Mouse (Mus musculus): Measurements from ENCODE around the gene Nploc4. TPM values are rescaled to one million over a fixed set of nuclear protein-coding genes. Genes with fewer than 3 reads are reported as not detected.

Gene Nploc4
- polyA plus RNA-seq (2014; fragmentation: Illumina TruSeq; extraction: RNeasy Lipid Tissue Mini Kit (QIAGEN cat#74804); ENCODE audit: low read depth, low replicate concordance), result 35.9 TPM

DNA sequence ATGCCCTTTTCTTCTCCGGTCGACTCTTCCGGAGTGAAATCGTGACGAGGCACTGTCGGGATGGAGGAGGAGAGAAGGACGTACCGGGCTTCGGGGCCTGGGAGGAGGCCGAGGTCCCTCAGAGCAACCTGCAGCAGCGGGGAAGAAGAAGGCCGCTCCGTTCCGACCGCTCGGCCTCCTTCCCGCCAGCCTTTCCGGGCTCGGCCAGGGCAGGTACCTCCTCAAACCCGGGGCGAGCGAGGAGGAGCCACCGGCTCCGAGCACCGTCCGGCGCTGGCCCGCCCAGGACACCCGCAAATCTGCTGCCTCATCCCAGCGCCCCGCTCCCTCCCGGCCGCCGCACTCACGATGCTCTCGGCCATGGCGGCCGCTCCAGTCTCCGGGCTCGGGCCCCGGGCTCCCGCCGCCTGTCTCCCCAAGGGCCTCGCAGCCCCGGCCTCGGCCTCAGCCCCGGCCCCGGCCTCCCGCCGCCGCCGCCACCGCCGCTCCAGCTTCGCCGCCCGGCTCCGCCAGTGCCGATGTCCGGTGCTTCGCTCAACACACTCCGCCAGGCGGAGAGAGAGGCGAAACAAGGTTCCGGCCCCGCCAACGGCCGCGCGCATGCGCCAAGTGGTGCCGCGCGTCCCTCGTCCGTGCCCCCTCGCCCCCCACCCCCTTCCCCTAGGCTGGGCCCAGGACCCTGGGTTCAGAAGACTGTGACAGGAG, at the start of gene Nploc4:
Gene Nploc4 (minus strand): TSS at position 557 of the 705 bp plus-strand sequence.

DNA sequence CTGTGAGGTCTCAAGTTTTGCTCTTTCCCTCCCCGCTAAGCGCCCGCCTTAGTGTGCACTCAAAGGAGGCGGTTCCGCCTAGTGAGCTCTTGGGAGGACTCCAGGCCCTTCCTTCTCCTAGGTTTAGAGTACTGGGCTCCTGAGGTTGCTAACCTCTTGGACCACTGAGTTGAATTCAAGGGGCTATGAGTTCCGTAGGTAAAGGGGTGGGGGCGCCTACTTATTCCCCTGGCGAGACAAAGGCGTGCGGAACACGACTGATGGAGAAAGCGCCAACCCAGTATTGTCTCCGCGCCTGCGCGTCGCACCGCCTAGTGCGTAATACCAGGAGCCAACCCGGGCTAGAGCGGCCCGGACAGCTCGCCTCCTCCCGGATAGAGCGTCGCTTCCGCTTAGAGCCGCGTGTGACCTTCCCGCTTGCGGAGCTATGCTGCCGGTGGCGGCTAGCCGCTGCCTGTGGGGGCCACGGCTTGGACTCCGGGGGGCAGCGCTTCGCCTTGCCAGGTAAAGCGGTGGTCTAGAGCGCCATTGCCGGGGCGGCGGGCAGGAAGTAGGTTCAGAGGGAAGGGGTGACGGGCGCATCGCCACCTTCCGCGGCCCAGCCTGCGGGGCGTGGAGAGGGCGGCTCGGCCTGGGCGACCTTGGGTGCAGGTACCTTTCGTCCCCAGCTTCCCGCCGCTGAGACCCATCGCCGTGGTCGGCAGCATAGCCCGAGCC, 46.9 kb upstream of the Nploc4 start, which contains the start of gene Mrpl12:
Gene Mrpl12 (plus strand): TSS at position 349 of the 717 bp plus-strand sequence.

DNA sequence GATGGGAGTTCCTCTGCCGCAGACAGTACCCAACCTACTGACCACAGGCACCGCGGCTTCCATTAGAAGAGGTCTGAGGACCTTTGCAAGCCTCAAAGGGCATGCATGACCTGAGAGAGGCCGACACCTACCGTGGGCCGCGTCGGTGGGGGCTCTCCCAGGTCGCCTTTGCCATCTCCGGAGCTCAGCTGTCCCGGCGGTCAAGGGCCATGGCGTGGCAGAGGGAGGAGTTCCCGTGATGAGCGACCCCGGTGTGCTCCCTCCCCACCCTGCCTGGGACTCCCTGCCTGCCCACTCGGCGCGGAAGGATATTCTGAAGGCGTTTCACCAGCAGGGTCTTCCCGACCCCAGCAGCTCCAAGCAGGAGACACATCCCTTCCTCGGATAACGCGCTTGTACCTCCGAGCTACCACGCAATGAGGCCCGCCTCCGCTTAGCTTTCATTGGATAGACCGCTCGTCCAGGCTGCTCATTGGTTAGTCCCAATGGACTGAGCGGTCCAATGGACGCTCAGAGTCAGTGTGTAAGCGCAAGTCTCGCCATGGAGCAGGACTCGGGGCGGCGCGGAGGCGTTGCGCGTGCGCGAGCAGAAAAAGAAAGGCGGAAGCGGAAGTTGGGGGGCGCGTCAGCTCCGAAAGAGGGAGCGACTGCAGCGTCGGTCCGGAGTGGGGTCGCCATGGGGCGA, 29.7 kb upstream of the Nploc4 start, which contains the start of gene Arl16:
Gene Arl16 (minus strand): TSS at position 557 of the 685 bp plus-strand sequence.

DNA sequence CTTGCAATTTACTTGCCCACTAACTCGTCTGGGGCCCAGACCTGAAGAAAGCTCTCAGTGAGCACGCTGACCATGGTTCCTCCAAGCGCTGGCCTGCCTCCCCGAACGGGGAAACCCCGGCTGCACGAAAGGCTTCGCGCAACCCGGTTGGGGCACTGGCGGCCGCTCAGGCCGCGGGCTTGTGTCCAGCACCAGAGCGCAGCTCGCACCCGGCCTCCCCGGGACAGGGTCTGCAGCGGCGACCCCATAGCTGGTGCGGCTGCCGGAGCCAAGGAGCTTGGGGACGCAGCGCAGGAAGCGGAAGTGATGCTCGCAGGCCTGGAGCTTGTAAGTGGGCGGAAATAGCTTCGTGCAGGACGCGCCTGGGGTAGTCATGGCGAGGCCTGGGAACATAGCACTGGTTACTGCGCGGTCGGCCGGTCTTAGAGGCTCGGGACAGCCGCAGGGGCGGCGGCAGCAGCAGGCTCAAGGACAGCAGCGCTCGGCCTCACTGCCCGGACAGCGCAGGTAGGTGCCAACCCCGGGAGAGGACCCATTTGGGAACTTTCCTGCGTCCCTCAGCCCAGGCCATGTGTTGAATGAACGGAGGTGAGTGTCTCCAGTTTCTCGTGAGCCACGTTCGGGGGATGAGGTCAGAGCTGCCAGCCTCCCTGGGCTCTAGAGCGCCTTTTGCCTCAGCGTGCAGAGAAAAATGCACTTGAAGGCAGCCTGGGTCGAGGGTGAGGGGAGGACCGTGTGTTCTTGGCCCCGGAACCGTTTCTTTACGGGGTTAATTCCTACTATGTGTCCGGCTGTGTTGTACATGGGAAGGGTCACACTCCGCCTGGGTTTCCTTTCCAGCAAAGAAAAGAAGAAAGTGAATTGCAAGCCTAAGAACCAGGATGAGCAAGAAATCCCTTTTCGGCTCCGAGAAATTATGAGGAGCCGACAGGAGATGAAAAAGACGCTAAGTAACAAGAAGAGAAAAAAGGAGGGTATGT, 20.6 kb upstream of the Nploc4 start, which contains the start of the genes Oxld1 and Ccdc137:
Gene Oxld1 (minus strand): TSS at position 297 of the 980 bp plus-strand sequence.
Gene Ccdc137 (plus strand): TSS at position 344 of the 980 bp plus-strand sequence.

DNA sequence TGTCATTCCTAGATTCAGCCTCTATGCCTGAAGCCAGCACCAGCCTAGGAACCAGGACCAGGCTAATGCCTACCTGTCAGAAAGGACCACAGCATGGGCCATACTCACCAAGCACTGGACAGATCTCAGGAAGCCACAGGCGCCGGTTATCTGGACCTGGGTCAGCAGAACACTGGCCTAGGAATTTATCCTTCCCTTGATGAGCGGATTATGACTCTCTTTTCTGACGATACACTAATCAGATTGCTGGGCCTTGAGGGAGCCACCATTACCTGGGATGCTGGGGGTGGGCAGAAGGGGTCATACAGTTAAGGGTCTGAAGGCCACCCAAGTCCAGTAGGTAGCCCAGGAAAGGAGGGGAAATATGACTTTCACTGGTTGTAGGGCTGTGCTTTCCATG, 15.8 kb upstream of the Nploc4 start, which contains the start of gene Pde6g:
Gene Pde6g (minus strand): TSS at position 195 of the 400 bp plus-strand sequence.

DNA sequence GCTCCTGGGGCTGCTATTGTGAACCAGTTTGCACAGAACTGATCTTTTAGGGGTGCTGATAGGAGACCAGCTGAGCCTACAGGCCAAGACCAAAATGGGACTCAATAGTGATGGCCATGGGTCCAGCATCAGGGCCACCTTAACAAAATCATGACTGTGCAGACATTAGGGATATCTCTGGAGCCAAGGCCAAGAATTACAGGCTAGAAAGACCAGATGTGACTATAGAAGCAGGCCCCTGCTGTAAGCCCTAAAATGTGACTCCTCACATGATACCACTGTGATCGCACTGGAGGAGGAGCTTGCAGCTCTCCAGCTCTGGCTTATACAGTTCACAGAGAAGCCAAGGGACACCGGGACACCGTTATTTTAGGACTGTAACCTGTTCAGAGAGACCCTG, 4.8 kb upstream of the Nploc4 start, which contains the start of gene Tspan10:
Gene Tspan10 (plus strand): TSS at position 301 of the 400 bp plus-strand sequence.

DNA sequence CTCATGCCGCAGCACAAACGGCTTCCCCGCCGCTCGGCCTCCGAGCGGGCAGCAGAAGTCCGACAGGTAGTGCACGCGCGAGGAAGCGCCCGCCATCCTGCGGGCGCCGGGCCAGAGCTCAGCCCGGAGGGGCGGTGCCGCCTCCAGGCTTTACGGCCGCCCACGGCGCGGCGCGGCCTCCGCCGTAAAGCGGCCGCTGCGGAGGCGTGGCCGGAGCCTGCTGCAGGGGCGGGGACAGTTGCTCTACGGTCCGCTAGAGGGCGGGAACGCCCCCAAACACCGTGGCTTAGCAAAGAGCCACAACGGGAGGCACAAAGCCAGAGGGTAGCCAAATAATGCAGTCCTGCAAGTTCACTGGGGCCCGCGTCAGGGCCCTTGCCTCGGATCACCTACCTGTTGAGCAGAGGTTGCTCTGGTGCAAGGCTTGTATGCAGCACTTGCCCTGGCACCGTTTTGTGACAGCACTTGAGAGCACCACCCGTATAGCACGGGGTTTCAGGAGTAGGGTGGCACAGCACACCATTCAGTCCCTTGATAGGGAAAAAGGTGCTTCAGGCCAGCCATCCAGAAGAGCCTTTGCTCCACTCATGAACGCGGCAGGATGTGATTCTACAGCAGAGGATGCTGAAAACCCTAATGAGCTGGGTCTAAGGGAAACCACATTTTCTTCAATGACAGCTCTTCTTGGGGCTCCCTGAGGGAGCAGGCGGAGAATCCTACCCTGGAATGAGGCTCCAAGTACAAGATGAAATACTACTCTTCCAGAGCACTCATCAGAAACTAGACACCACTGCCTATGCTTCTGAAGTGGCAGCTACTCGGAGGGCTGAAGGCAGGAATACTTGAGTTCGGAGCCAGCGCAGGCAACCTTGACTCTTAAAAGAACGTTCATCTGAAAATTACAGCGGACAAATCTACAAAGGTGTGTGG, 58.6 kb downstream of the Nploc4 start, which contains the start of gene Faap100:
Gene Faap100 (minus strand): TSS at position 154 of the 930 bp plus-strand sequence.

DNA sequence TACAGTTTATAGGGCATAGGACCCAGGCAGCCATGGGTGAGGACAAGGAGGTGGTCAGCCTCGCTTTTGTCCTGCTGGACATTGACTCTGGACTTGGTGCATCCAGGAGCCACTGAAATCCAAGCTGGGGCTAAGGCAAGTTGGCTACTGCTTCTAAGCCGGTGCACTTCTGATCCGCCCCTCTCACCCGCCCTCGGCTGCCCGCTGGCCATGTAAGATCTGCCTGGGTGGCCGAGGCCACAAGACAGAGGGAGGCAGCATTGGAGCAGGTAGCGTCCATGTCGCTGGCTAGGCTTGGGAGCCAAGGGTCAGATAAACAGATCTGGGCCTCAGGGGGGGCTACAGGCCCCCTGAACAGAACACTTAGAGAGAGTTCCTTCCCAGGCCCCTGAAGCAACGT, 76.2 kb downstream of the Nploc4 start, which contains the start of gene Fscn2:
Gene Fscn2 (plus strand): TSS at position 240 of the 400 bp plus-strand sequence.

DNA sequence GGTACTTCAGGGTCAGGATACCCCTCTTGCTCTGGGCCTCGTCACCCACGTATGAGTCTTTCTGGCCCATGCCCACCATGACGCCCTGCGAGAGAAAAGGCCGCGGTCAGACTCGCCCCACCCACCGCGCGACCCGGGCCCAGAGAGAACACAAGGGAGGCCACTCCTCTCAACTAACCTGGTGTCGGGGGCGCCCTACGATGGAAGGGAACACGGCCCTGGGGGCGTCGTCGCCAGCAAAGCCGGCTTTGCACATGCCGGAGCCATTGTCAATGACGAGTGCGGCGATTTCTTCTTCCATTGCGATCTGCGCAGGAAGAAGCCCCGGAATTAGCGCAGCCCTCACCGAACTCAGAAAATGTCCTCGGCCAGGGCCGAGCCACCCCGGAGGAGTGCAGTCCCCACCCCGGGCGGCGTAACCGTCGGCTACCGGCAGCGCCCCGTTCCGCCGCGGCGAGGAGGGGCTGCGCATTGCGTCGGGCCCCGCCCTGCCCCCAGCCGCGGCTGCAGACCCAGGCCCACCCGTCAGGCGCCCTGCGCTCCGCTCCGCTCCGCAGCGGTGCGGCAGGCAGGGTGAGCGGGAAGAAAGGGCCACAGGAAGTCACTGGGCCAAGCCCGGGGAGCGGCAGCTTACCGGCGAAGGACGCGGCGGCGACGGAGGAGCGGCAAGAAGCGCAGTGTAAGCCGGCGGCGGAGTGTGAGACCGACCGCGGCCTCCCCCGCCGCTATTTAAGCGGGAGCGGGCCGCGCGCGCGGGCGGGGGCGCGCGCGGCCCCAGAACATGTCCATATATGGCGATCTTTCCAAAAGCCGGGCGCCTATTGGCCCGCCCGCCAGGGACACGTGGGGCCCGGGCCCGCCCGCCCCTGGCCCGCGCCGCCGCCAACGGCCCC, 89.5 kb downstream of the Nploc4 start, which contains the start of gene Actg1:
Gene Actg1 (minus strand): TSS at position 752 of the 893 bp plus-strand sequence.

Other genes with a start within 250 kb of the Nploc4 start
- gene Bahcc1, start 204.8 kb downstream of the Nploc4 start, polyA plus RNA-seq (2014; fragmentation: Illumina TruSeq; extraction: RNeasy Lipid Tissue Mini Kit (QIAGEN cat#74804); ENCODE audit: low read depth, low replicate concordance), result 0.41 TPM
- 418 TPM for gene Actg1, start 89.2 kb downstream of the Nploc4 start, polyA plus RNA-seq (2014; fragmentation: Illumina TruSeq; extraction: RNeasy Lipid Tissue Mini Kit (QIAGEN cat#74804); ENCODE audit: low read depth, low replicate concordance)
- not detected for gene Fscn2, start 76.2 kb downstream of the Nploc4 start, polyA plus RNA-seq (2014; fragmentation: Illumina TruSeq; extraction: RNeasy Lipid Tissue Mini Kit (QIAGEN cat#74804); ENCODE audit: low read depth, low replicate concordance)
- 0.15 TPM for gene Faap100, start 58.9 kb downstream of the Nploc4 start, polyA plus RNA-seq (2014; fragmentation: Illumina TruSeq; extraction: RNeasy Lipid Tissue Mini Kit (QIAGEN cat#74804); ENCODE audit: low read depth, low replicate concordance)
- not detected for gene Tspan10, start 4.9 kb upstream of the Nploc4 start, polyA plus RNA-seq (2014; fragmentation: Illumina TruSeq; extraction: RNeasy Lipid Tissue Mini Kit (QIAGEN cat#74804); ENCODE audit: low read depth, low replicate concordance)
- gene Pde6g, start 15.8 kb upstream of the Nploc4 start, polyA plus RNA-seq (2014; fragmentation: Illumina TruSeq; extraction: RNeasy Lipid Tissue Mini Kit (QIAGEN cat#74804); ENCODE audit: low read depth, low replicate concordance), result 0.14 TPM
- not detected for gene Oxld1, start 20.4 kb upstream of the Nploc4 start, polyA plus RNA-seq (2014; fragmentation: Illumina TruSeq; extraction: RNeasy Lipid Tissue Mini Kit (QIAGEN cat#74804); ENCODE audit: low read depth, low replicate concordance)
- gene Ccdc137, start 20.4 kb upstream of the Nploc4 start, polyA plus RNA-seq (2014; fragmentation: Illumina TruSeq; extraction: RNeasy Lipid Tissue Mini Kit (QIAGEN cat#74804); ENCODE audit: low read depth, low replicate concordance), result 6.0 TPM
- gene Arl16, start 29.9 kb upstream of the Nploc4 start, polyA plus RNA-seq (2014; fragmentation: Illumina TruSeq; extraction: RNeasy Lipid Tissue Mini Kit (QIAGEN cat#74804); ENCODE audit: low read depth, low replicate concordance), result 10.9 TPM
- 3.0 TPM for gene Mrpl12, start 46.9 kb upstream of the Nploc4 start, polyA plus RNA-seq (2014; fragmentation: Illumina TruSeq; extraction: RNeasy Lipid Tissue Mini Kit (QIAGEN cat#74804); ENCODE audit: low read depth, low replicate concordance)
- 0.31 TPM for gene Slc25a10, start 54.1 kb upstream of the Nploc4 start, polyA plus RNA-seq (2014; fragmentation: Illumina TruSeq; extraction: RNeasy Lipid Tissue Mini Kit (QIAGEN cat#74804); ENCODE audit: low read depth, low replicate concordance)
- not detected for gene Gcgr, start 93.0 kb upstream of the Nploc4 start, polyA plus RNA-seq (2014; fragmentation: Illumina TruSeq; extraction: RNeasy Lipid Tissue Mini Kit (QIAGEN cat#74804); ENCODE audit: low read depth, low replicate concordance)
- 3.2 TPM for gene Mcrip1, start 112.0 kb upstream of the Nploc4 start, polyA plus RNA-seq (2014; fragmentation: Illumina TruSeq; extraction: RNeasy Lipid Tissue Mini Kit (QIAGEN cat#74804); ENCODE audit: low read depth, low replicate concordance)
- 2.5 TPM for gene Ppp1r27, start 113.4 kb upstream of the Nploc4 start, polyA plus RNA-seq (2014; fragmentation: Illumina TruSeq; extraction: RNeasy Lipid Tissue Mini Kit (QIAGEN cat#74804); ENCODE audit: low read depth, low replicate concordance)
- gene P4hb, start 135.5 kb upstream of the Nploc4 start, polyA plus RNA-seq (2014; fragmentation: Illumina TruSeq; extraction: RNeasy Lipid Tissue Mini Kit (QIAGEN cat#74804); ENCODE audit: low read depth, low replicate concordance), result 41.5 TPM
- gene Arhgdia, start 143.9 kb upstream of the Nploc4 start, polyA plus RNA-seq (2014; fragmentation: Illumina TruSeq; extraction: RNeasy Lipid Tissue Mini Kit (QIAGEN cat#74804); ENCODE audit: low read depth, low replicate concordance), result 5.0 TPM
- gene Alyref, start 160.7 kb upstream of the Nploc4 start, polyA plus RNA-seq (2014; fragmentation: Illumina TruSeq; extraction: RNeasy Lipid Tissue Mini Kit (QIAGEN cat#74804); ENCODE audit: low read depth, low replicate concordance), result 15.0 TPM
- 9.5 TPM for gene Anapc11, start 160.7 kb upstream of the Nploc4 start, polyA plus RNA-seq (2014; fragmentation: Illumina TruSeq; extraction: RNeasy Lipid Tissue Mini Kit (QIAGEN cat#74804); ENCODE audit: low read depth, low replicate concordance)
- not detected for gene Npb, start 170.8 kb upstream of the Nploc4 start, polyA plus RNA-seq (2014; fragmentation: Illumina TruSeq; extraction: RNeasy Lipid Tissue Mini Kit (QIAGEN cat#74804); ENCODE audit: low read depth, low replicate concordance)
- 6.7 TPM for gene Pcyt2, start 180.2 kb upstream of the Nploc4 start, polyA plus RNA-seq (2014; fragmentation: Illumina TruSeq; extraction: RNeasy Lipid Tissue Mini Kit (QIAGEN cat#74804); ENCODE audit: low read depth, low replicate concordance)
- 1.2 TPM for gene Sirt7, start 187.5 kb upstream of the Nploc4 start, polyA plus RNA-seq (2014; fragmentation: Illumina TruSeq; extraction: RNeasy Lipid Tissue Mini Kit (QIAGEN cat#74804); ENCODE audit: low read depth, low replicate concordance)
- gene Mafg, start 195.9 kb upstream of the Nploc4 start, polyA plus RNA-seq (2014; fragmentation: Illumina TruSeq; extraction: RNeasy Lipid Tissue Mini Kit (QIAGEN cat#74804); ENCODE audit: low read depth, low replicate concordance), result 1.8 TPM
- 0.39 TPM for gene Pycr1, start 206.1 kb upstream of the Nploc4 start, polyA plus RNA-seq (2014; fragmentation: Illumina TruSeq; extraction: RNeasy Lipid Tissue Mini Kit (QIAGEN cat#74804); ENCODE audit: low read depth, low replicate concordance)
- not detected for gene Myadml2, start 210.4 kb upstream of the Nploc4 start, polyA plus RNA-seq (2014; fragmentation: Illumina TruSeq; extraction: RNeasy Lipid Tissue Mini Kit (QIAGEN cat#74804); ENCODE audit: low read depth, low replicate concordance)
- not detected for gene Notum, start 223.5 kb upstream of the Nploc4 start, polyA plus RNA-seq (2014; fragmentation: Illumina TruSeq; extraction: RNeasy Lipid Tissue Mini Kit (QIAGEN cat#74804); ENCODE audit: low read depth, low replicate concordance)
- gene Aspscr1, start 235.3 kb upstream of the Nploc4 start, polyA plus RNA-seq (2014; fragmentation: Illumina TruSeq; extraction: RNeasy Lipid Tissue Mini Kit (QIAGEN cat#74804); ENCODE audit: low read depth, low replicate concordance), result 4.5 TPM